Mouse (Mus musculus) ES-Bruce4 (cell line): Measurements from ENCODE around the gene Xntrpc. TPM values are rescaled to one million over a fixed set of nuclear protein-coding genes. Genes with fewer than 3 reads are reported as not detected.
"Not testable (repeated sequence)": the region's sequence is repeated elsewhere in the genome, so short reads cannot be mapped to it uniquely, and the experiment has no call there.

Experiments used
- H3K27ac ChIP-seq: 2 replicates; pipeline ENCODE4 v1.5.1; 2012; ENCODE audit warnings: low read length, inconsistent platforms; ENCODE audit not compliant: insufficient read depth
- H3K27me3 ChIP-seq: 2 replicates; pipeline ENCODE4 v1.6.1; 2012; ENCODE audit warnings: mild to moderate bottlenecking, low read length, inconsistent platforms; ENCODE audit not compliant: control insufficient read depth, poor library complexity, insufficient read depth, severe bottlenecking
- H3K36me3 ChIP-seq: 2 replicates; pipeline ENCODE4 v1.6.1; 2012; ENCODE audit warnings: inconsistent platforms, mild to moderate bottlenecking, low read length, moderate library complexity; ENCODE audit not compliant: control insufficient read depth, poor library complexity, insufficient read depth, severe bottlenecking
- H3K4me1 ChIP-seq: one replicate; pipeline ENCODE4 v1.8.1; 2011; ENCODE audit warnings: low read length; ENCODE audit not compliant: control insufficient read depth, insufficient read depth
- H3K4me3 ChIP-seq: 2 replicates; pipeline ENCODE4 v1.5.1; 2011; ENCODE audit warnings: low read depth, mild to moderate bottlenecking, low read length
- H3K9ac ChIP-seq: 2 replicates; pipeline ENCODE4 v1.6.1; 2012; ENCODE audit warnings: low read depth, mild to moderate bottlenecking, inconsistent platforms; ENCODE audit not compliant: poor library complexity, severe bottlenecking
- H3K9me3 ChIP-seq: replicated peaks from 2 replicates; pipeline ENCODE4 v1.6.1; 2012; ENCODE audit warnings: mild to moderate bottlenecking, low read length, inconsistent platforms; ENCODE audit not compliant: control insufficient read depth, poor library complexity, insufficient read depth, severe bottlenecking
- CTCF ChIP-seq: IDR thresholded peaks from one replicate; pipeline ENCODE4 v1.8.1; 2011; ENCODE audit warnings: low read depth, low read length
- EP300 ChIP-seq: IDR thresholded peaks from 2 replicates; pipeline ENCODE4 v1.6.1; 2011; ENCODE audit warnings: low read depth, low read length; ENCODE audit not compliant: insufficient read depth
- POLR2A ChIP-seq: IDR thresholded peaks from one replicate; pipeline ENCODE4 v1.8.1; 2011; ENCODE audit warnings: low read length; ENCODE audit not compliant: insufficient read depth
- polyA plus RNA-seq: library from polyadenylated mRNA; stranded (reverse); fragments of >200 nt; gene quantifications from 2 replicates; pipeline ENCODE4 v1.2.4, GENCODE M21; 2011; ENCODE audit warnings: low read depth; ENCODE audit not compliant: missing spikeins, insufficient read depth, insufficient read length

Gene Xntrpc
- polyA plus RNA-seq, result 0.76 and 1.3 TPM in 2 replicates

DNA sequence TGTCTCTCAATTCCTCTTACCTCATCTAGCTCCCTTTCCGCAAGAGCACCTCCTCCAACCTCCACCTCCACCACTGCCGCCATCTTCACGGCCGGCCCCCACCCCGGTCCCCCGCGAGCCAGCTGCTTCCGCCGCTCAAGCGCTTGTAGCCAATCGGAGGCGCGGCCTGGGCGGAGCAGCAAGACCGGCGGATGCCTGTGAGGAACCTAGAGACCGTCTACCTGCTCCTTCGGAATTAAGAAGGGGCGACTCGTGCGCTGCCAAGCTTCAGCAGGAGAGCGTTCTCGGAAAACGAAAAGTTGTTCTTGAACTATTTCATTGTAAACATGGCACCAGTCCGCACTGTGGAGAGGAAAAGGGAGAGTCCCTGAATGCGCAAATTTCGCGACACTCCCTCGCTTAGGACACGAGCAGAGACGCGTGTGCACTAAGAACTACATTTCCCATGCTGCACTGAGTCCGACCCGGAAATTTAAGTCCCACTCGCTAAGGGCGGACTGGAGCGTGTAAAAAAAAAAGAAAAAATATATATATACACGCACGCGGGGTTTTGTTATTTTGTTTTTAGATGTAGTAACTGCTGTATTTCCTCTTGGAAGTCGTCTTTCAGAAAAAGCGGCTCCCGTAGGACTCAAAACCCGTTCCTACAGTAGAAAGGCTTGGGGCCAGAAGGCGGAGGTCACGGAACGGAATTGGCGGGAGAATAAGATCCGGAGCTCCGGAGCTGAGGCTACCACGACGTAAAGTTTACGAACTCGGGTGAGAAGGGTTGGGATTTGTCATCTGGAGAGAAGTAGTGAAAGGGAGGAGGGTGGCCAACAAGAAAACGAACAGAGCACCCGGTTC, at the start of gene Xntrpc, which contains the start of the genes Rnf121 and Xndc1:
Xntrpc (plus strand) TSS at position 668 of the 846 bp plus-strand sequence.
Rnf121 (minus strand) TSS at position 424 of the 846 bp plus-strand sequence.
Xndc1 (plus strand) TSS at position 466 of the 846 bp plus-strand sequence.
- peak within 1 kb of the TSS; percentile 21 for H3K27ac ChIP-seq
- H3K36me3 ChIP-seq, result peaks cover 3% of the 10 kb centered on the region; the same call in 1 of the 2 replicates
- H3K9ac ChIP-seq, result peak within 1 kb of the TSS; percentile 55
- no peaks in the 10 kb centered on the region for H3K27me3 ChIP-seq
- H3K4me3 ChIP-seq, result peak within 1 kb of the TSS; percentile 90
- H3K9me3 ChIP-seq, result no peaks in the 10 kb centered on the region
- H3K4me1 ChIP-seq, result no peaks in the 10 kb centered on the region
- TF ChIP-seq POLR2A (peak; percentile 28), CTCF (no peak)

DNA sequence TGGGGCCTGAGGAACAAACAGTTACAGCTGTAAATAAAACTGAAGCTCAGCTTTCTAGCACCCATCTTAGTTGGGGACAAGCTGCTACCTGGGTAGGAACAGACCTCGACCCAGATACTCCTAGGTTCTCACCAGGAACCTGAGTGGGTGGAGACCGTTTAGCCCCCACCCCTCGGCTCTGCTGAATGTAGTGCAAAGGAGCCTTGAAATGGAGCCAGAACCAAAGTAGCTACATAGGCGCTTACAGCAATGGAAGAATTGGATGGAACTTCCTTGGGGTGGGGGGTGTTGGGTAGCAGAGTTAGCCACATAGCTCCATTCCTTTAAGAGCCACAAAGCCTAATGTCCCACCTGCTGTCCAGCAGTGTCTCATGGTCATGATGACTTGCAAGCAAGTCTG, 48.6 kb upstream of the Xntrpc start:
- H3K4me3 ChIP-seq, result no peak overlapping the region
- no peak for TF ChIP-seq EP300
- TF ChIP-seq POLR2A, result no peak
- TF ChIP-seq CTCF, result no peak
- no peaks in the 10 kb centered on the region for H3K27me3 ChIP-seq
- H3K9me3 ChIP-seq, result no peaks in the 10 kb centered on the region
- H3K36me3 ChIP-seq, result peaks cover 41% of the 10 kb centered on the region
- no peak overlapping the region for H3K9ac ChIP-seq
- no peak overlapping the region for H3K27ac ChIP-seq
- no peaks in the 10 kb centered on the region for H3K4me1 ChIP-seq

DNA sequence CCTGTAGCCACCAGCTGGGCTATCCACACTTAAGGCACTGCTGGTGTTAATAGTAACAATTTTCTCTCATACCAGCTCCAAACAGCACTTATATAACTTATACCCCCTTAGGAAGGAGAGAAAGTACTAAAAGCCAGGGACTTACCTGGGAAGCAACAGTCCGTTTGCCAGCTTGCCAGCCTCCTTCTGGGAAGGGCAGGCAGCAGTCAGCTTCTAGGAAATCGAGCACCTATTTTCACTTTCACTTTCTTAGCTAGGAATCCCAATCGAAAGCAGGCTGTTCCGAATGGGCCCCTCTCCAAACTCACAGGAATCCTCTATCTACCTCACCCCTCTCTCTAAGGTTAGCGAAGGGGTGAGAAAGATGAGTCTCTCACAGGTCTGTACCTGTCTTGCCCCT, 48.1 kb upstream of the Xntrpc start:
- no peak for TF ChIP-seq POLR2A
- no peak for TF ChIP-seq CTCF
- TF ChIP-seq EP300, result no peak
- Histone ChIP-seq H3K36me3 (peaks cover 36% of the 10 kb centered on the region), H3K27ac (no peak overlapping the region), H3K27me3 (no peaks in the 10 kb centered on the region), H3K9me3 (no peaks in the 10 kb centered on the region), H3K4me3 (no peak overlapping the region), H3K4me1 (no peaks in the 10 kb centered on the region), H3K9ac (no peak overlapping the region)

DNA sequence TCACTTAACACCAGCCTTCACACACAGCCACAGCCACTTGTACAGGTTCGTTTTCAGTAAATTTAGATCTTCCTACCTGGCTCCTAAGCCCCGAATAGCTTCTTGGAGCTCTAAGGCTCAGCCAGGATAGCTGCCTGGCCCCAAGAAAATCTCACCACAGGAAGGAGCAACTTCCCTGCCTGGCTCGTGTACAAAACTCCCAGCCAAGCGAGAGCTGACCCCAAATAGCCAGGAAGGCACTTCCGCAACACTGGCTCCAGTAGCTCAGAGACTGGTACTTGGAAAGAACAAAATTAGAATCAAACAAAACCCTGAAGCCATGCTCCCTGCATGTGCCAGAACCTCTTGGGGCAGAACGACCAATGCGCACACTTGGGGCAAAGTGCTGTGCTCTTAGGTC, 47.5 kb upstream of the Xntrpc start:
- Histone ChIP-seq H3K27me3 (no peaks in the 10 kb centered on the region), H3K4me3 (no peak overlapping the region), H3K9me3 (no peaks in the 10 kb centered on the region), H3K36me3 (peaks cover 31% of the 10 kb centered on the region), H3K27ac (no peak overlapping the region), H3K4me1 (no peaks in the 10 kb centered on the region), H3K9ac (no peak overlapping the region)
- no peak for TF ChIP-seq EP300
- no peak for TF ChIP-seq CTCF
- no peak for TF ChIP-seq POLR2A

DNA sequence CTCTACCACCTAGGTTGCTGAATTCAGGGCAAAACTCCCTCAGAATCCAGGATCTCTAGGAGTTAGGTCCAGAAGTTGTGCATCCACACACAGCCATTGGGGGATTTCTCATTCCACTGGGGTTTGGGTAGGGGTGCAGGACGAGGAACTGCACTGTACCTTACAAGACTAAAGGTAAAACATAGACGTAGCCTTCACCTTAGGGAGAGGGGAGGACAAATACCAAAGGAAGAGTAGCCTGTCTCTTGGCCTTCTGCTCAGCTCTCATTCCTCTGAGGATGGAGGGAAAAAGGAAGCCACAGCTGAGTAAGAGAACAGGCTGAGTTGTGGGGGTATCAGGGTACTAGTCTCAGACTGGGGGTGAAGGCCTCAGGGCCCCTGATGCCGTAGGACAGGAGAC, 46.9 kb upstream of the Xntrpc start, which contains the start of gene Il18bp:
Il18bp (minus strand) TSS at position 101 of the 400 bp plus-strand sequence.
- no peak within 1 kb of the TSS for H3K4me3 ChIP-seq
- H3K27ac ChIP-seq, result no peak within 1 kb of the TSS
- no peak for TF ChIP-seq POLR2A
- no peak for TF ChIP-seq CTCF
- TF ChIP-seq EP300, result no peak
- H3K27me3 ChIP-seq, result no peaks in the 10 kb centered on the region
- H3K36me3 ChIP-seq, result peaks cover 25% of the 10 kb centered on the region
- H3K4me1 ChIP-seq, result no peaks in the 10 kb centered on the region
- H3K9ac ChIP-seq, result no peak within 1 kb of the TSS
- H3K9me3 ChIP-seq, result no peaks in the 10 kb centered on the region

DNA sequence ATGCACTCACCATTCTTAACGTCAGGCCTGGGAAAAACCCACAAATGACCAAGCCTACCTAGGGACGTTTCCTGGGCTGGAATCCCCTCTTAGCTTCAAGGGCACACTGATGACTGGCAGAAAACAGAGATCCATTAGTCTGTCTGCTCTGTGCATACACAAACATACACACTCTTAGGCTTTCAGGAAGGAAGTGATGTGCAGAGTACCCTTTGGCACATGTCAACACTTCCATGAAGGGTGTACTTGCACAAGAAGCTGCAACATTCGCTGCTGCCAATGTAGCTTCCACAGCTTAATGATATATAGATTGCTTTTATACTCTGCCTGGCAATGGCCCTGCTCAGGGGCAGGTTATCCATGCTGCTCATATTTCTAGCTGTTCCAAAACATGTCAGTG, 46.2 kb upstream of the Xntrpc start:
- TF ChIP-seq EP300 (no peak), POLR2A (no peak), CTCF (no peak)
- peaks cover 19% of the 10 kb centered on the region for H3K36me3 ChIP-seq

DNA sequence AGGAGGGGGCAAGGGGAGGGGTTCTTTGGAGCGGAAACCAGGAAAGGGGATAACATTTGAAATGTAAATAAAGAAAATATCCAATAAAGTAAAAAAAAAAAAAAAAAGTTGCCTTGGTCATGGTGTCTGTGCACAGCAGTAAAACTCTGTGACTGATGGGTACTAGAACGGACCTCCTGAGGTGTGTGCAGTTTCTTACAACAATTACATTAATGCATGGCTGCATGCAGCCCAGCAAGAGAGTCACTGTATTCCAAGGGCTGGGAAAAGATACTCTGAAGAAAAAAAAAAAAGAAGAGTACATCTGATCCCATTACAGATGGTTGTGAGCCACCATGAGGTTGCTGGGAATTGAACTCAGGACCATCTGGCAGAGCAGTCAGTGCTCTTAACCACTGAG, 44.6 kb upstream of the Xntrpc start:
- H3K9ac ChIP-seq, H3K4me3 ChIP-seq, H3K27me3 ChIP-seq, H3K27ac ChIP-seq, H3K9me3 ChIP-seq, H3K4me1 ChIP-seq: not testable (repeated sequence)
- H3K36me3 ChIP-seq, result peaks cover 12% of the 10 kb centered on the region

More for the DNA sequence above, 46.2 kb upstream of the Xntrpc start:
- no peak overlapping the region for H3K4me3 ChIP-seq
- H3K9me3 ChIP-seq, result no peaks in the 10 kb centered on the region
- no peaks in the 10 kb centered on the region for H3K4me1 ChIP-seq
- no peak overlapping the region for H3K9ac ChIP-seq
- H3K27ac ChIP-seq, result no peak overlapping the region
- H3K27me3 ChIP-seq, result no peaks in the 10 kb centered on the region
